ENCODE assay signal across 15 mouse cellular contexts in genomic region chr16:11190150-11190549, GRCm38 (mm10). TPM values are rescaled to one million over a fixed set of nuclear protein-coding genes. Genes with fewer than 3 reads are reported as not detected.
DNase-seq lines count a peak whose midpoint lies in the region; ATAC-seq and TF ChIP-seq lines count a peak whose summit lies in the region.
"Had no signal": no experiment of that assay in that cellular context is flagged by ENCODE, and none has a peak within 500 bp of the region (broad histone marks: within the 10 kb centered on the region; RNA-seq: fewer than 3 reads in every experiment).

No protein-coding gene starts in this region.

- TF ChIP-seq CTCF in hindbrain, postnatal 0 days (IDR thresholded peaks at IDR 0.05; ENCODE audit: low read depth), result no peak

- no peak overlapping the region for H3K4me2 ChIP-seq in hindbrain, postnatal 0 days (ENCODE audit: low read depth, low read length)
- H3K4me2 ChIP-seq: embryonic facial prominence, embryonic 15.5 days; limb, embryonic 13.5 days; midbrain, embryonic 15.5 days; neural tube, embryonic 13.5 days had no signal

- H3K27ac ChIP-seq in hindbrain, postnatal 0 days, result no peak overlapping the region
- no peak overlapping the region for H3K27ac ChIP-seq in hindbrain, embryonic 10.5 days
- H3K27ac ChIP-seq: embryonic facial prominence, embryonic 15.5 days; limb, embryonic 13.5 days; macrophage; midbrain, embryonic 15.5 days; neural tube, embryonic 13.5 days had no signal

- no peak overlapping the region for H3K9ac ChIP-seq in hindbrain, postnatal 0 days (replicated peaks; ENCODE audit: low read length)
- H3K9ac ChIP-seq: embryonic facial prominence, embryonic 15.5 days; limb, embryonic 13.5 days; liver, postnatal 0 days; midbrain, embryonic 15.5 days; neural tube, embryonic 13.5 days had no signal

- no peak overlapping the region for H3K4me3 ChIP-seq in hindbrain, postnatal 0 days (ENCODE audit: low read length)
- H3K4me3 ChIP-seq in hindbrain, embryonic 10.5 days, result no peak overlapping the region
- H3K4me3 ChIP-seq: embryonic facial prominence, embryonic 15.5 days; limb, embryonic 13.5 days; midbrain, embryonic 15.5 days; neural tube, embryonic 13.5 days had no signal

- ATAC-seq in hindbrain, postnatal 0 days, result 0 out of 2 replicates have a peak, but pooled peaks have one; percentile 29
- peak; percentile 52; the same call in 1 of the 2 replicates for ATAC-seq in erythroid progenitor cell, adult 5-6 weeks (replicated peaks; ENCODE audit: low FRiP score, poor library complexity, severe bottlenecking)
- ATAC-seq in CD4-positive, CD25-positive, alpha-beta regulatory T cell, adult 4 months, result no peak
- ATAC-seq: liver, postnatal 0 days; midbrain, embryonic 15.5 days had no signal

- no peaks in the 10 kb centered on the region for H3K9me3 ChIP-seq in hindbrain, postnatal 0 days (ENCODE audit: low read length)
- H3K9me3 ChIP-seq in hindbrain, embryonic 10.5 days, result no peaks in the 10 kb centered on the region
- H3K9me3 ChIP-seq: embryonic facial prominence, embryonic 15.5 days; limb, embryonic 13.5 days; midbrain, embryonic 15.5 days; neural tube, embryonic 13.5 days had no signal

- peak; percentile 40 for DNase-seq in hindbrain, postnatal 0 days (ENCODE audit: low spot score)
- DNase-seq in hindbrain, embryonic 10.5 days (ENCODE audit: low spot score), result no peak
- peak; percentile 87 for DNase-seq in brain, adult 2 months (ENCODE audit: low read depth, low spot score)
- DNase-seq in cerebellum, adult 11-12 months, result peak; percentile 73
- DNase-seq in heart, adult 9 months (ENCODE audit: low spot score in 2 of 2), result no peak
- no peak for DNase-seq in urinary bladder, postnatal 25 days (ENCODE audit: low spot score)
- DNase-seq: heart, postnatal 10 days; liver, postnatal 0 days had no signal

- H3K36me3 ChIP-seq in hindbrain, postnatal 0 days (ENCODE audit: insufficient read depth, low read length), result peaks cover 27% of the 10 kb centered on the region; the same call in 1 of the 2 replicates
- H3K36me3 ChIP-seq in hindbrain, embryonic 10.5 days, result peaks cover 53% of the 10 kb centered on the region

- no peaks in the 10 kb centered on the region for H3K27me3 ChIP-seq in hindbrain, postnatal 0 days (ENCODE audit: insufficient read depth, low read length)
- no peaks in the 10 kb centered on the region for H3K27me3 ChIP-seq in hindbrain, embryonic 10.5 days (ENCODE audit: insufficient read depth, poor library complexity, severe bottlenecking)
- H3K27me3 ChIP-seq: embryonic facial prominence, embryonic 15.5 days; limb, embryonic 13.5 days; midbrain, embryonic 15.5 days; neural tube, embryonic 13.5 days had no signal

- H3K4me1 ChIP-seq in hindbrain, postnatal 0 days (ENCODE audit: insufficient read depth, low read length), result no peaks in the 10 kb centered on the region
- H3K4me1 ChIP-seq in hindbrain, embryonic 10.5 days (replicated peaks), result no peaks in the 10 kb centered on the region
- H3K4me1 ChIP-seq: embryonic facial prominence, embryonic 15.5 days; limb, embryonic 13.5 days; midbrain, embryonic 15.5 days; neural tube, embryonic 13.5 days had no signal

- 62% methylated on average over 7 of the region's 7 CpGs for WGBS in hindbrain, postnatal 0 days
- WGBS in hindbrain, embryonic 10.5 days, result 91% methylated on average over 7 of the region's 7 CpGs

RNA-seq across cellular contexts. Expression of gene Rsl1d1, which starts 13.0 kb away (rescaled TPM):
- total RNA-seq in hindbrain, postnatal 0 days (2014; rRNA removed), result 36.0 and 47.4 TPM in 2 replicates
- 133 TPM in 2 replicates for polyA plus RNA-seq in hindbrain, postnatal 0 days (2015; fragmentation: Nextera tagmentation; extraction: Ambion mirVana)
- polyA plus RNA-seq in hindbrain, embryonic 10.5 days (2016; fragmentation: Nextera tagmentation; extraction: Ambion mirVana), result 212 and 259 TPM in 2 replicates
- total RNA-seq in erythroid progenitor cell, adult 5-6 weeks (2015; ENCODE audit: low replicate concordance), result 33.5 and 68.3 TPM in 2 replicates
- 29.4 and 40.6 TPM in 2 replicates for total RNA-seq in erythroid progenitor cell, adult 5-6 weeks (2017; ENCODE audit: low replicate concordance)
- polyA plus RNA-seq in CD4-positive, CD25-positive, alpha-beta regulatory T cell, adult 4 months (2017; shearing (Covaris generic)), result 100 to 1,000 TPM; 167 to 177 TPM

RNA-seq across cellular contexts. Expression of gene Zc3h7a, which starts 14.0 kb away (rescaled TPM):
- 49.6 and 62.4 TPM in 2 replicates for total RNA-seq in hindbrain, postnatal 0 days (2014; rRNA removed)
- 42.3 and 42.8 TPM in 2 replicates for polyA plus RNA-seq in hindbrain, postnatal 0 days (2015; fragmentation: Nextera tagmentation; extraction: Ambion mirVana)
- 85.7 and 89.3 TPM in 2 replicates for polyA plus RNA-seq in hindbrain, embryonic 10.5 days (2016; fragmentation: Nextera tagmentation; extraction: Ambion mirVana)
- 101 and 118 TPM in 2 replicates for total RNA-seq in erythroid progenitor cell, adult 5-6 weeks (2015; ENCODE audit: low replicate concordance)
- 128 and 160 TPM in 2 replicates for total RNA-seq in erythroid progenitor cell, adult 5-6 weeks (2017; ENCODE audit: low replicate concordance)
- polyA plus RNA-seq in CD4-positive, CD25-positive, alpha-beta regulatory T cell, adult 4 months (2017; shearing (Covaris generic)), result 100 to 1,000 TPM; 255 to 363 TPM

RNA-seq across cellular contexts. Expression of gene Txndc11, which starts 55.7 kb away (rescaled TPM):
- total RNA-seq in hindbrain, postnatal 0 days (2014; rRNA removed), result 43.7 and 44.1 TPM in 2 replicates
- polyA plus RNA-seq in hindbrain, postnatal 0 days (2015; fragmentation: Nextera tagmentation; extraction: Ambion mirVana), result 25.2 and 29.0 TPM in 2 replicates
- polyA plus RNA-seq in hindbrain, embryonic 10.5 days (2016; fragmentation: Nextera tagmentation; extraction: Ambion mirVana), result 28.4 and 28.7 TPM in 2 replicates
- 15.1 and 15.9 TPM in 2 replicates for total RNA-seq in erythroid progenitor cell, adult 5-6 weeks (2015; ENCODE audit: low replicate concordance)
- total RNA-seq in erythroid progenitor cell, adult 5-6 weeks (2017; ENCODE audit: low replicate concordance), result 18.0 and 28.1 TPM in 2 replicates
- polyA plus RNA-seq in CD4-positive, CD25-positive, alpha-beta regulatory T cell, adult 4 months (2017; shearing (Covaris generic)), result 10 to 100 TPM in 1 of 2 experiments, 1 to 10 TPM in 1; 7.3 to 10.5 TPM

Comparison
In these comparisons a context has a peak if more than half of its experiments do, and no peak if none do; other contexts are left out.
1. DNase-seq: peak in hindbrain, postnatal 0 days (single experiment), brain, adult 2 months (single experiment) and cerebellum, adult 11-12 months (single experiment); none in hindbrain, embryonic 10.5 days (single experiment), heart, adult 9 months (0 of 2) and urinary bladder, postnatal 25 days (single experiment).